Mouse (Mus musculus): Measurements from ENCODE around the gene Ssx2ip.
A peak's percentile ranks its signal among the peaks of the same experiment; 100 is the strongest.

The Ssx2ip gene

DNA sequence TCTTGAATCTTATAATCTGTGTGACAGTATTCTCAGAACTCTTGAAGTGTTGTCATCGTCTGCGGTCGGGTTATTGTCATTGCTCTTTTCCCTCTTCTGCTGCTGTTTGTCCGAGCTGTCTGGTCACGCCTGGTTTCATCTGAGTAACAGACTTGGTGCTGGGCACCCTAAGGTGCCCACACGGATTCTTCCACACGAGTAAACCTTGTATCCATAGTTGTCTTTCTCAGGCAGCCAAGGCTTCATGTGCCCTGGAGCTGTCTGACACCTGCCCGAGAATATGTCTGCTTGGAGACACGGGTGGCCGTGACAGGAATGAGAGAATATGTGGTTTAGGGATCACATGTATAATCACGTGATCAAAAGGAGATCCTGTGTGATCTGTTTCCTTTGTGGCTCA, 31.1 kb downstream of the Ssx2ip start:
- DNase-seq (ENCODE audit: low read depth, low spot score) = no peak

DNA sequence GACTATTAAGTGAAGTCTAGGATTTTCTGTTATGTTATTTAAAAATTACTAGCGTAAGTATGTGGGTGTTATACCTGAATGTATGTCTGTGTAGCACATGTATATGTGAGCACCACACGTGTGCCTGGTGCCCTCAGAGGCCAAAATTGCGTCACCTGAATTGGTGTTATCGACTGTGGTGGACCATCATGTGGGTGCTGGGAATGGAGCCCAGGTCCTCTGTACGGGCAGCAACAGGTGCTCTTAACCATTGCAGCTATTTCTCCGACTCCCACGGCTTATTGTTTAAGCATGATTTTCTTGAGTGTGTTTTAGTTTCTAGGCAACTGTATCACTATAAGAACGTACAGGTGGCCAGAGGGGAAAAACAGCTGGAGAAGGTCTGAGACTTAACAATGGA, 31.7 kb downstream of the Ssx2ip start:
- no peak for DNase-seq (ENCODE audit: low read depth, low spot score)

DNA sequence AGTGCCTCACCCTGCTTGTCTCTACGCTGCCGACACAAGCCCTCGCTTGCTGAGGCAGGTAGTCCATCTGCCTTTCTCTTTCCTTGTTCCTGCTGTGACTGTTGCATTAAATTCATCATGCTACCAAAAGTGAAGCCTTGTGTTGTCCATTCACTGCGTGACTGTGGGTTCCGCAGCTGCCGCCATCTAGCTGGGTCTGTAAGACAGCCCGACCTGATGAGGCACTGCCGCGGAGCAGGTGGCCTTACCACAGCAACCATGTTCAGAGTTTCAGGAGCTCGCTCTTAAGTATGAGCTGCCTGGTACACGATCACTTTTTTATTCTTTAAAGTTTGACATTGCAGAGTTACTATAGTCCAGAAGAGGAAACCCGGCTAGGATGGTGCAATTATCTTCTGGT, 35.6 kb downstream of the Ssx2ip start:
- no peak for DNase-seq (ENCODE audit: low read depth, low spot score)

DNA sequence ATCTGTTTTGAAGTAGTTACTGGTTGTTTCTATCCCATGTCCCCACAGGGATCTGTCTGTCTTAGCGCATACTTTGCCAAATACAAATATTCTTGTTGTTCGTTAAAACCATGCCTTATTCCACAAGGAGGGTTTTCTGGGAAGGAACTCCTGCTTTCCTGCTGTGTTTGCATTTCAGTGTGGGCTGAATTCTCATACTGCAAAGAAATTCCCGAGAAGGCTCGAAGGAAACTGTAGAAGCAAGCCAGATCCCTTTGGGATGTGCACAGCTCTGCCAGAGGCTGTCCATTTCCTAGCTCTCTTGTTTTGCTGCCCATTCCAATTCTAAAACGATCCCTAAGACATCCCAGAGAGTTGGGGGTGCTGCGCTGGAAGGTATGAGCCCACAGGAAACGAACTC, 36.0 kb downstream of the Ssx2ip start:
- DNase-seq (ENCODE audit: low read depth, low spot score) = no peak

DNA sequence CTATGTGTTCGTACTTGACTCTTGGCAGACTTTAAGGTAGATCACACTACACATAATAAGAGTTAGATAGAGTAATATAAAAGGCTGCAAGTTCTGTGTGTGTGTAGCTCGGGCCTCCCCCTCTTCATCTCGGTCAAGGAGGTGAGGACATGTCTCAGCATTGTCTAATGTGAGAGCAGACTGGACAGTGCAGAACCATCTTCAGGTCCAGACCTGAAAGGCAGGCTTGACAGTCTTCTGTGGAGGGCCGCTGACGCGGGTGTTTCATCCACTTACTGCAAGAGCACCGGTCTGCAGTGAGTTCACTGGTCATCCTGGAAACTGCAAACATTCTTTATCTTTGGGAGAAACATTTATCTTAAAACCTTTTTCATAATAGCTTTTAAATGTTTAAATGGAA, 38.0 kb downstream of the Ssx2ip start:
- no peak for DNase-seq (ENCODE audit: low read depth, low spot score)

DNA sequence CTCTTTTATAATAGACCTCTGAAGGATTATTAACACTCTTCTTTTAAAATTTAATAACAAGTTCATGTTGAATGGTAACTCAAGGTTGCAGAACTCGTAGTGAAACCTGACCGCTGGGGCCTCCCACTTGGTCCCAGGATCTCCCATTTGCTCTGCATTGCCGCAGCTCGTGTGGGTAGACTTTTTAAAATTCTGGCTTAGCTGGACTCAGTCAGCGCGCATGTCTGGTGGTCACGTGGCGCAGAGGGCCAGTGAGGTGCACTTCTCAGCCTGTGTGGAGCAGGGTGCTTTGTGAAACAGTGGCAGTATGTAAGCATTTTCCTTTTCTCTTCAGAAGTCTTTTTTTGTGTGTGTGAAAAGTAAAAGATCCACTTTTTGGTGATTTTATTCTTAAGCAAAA, 38.5 kb downstream of the Ssx2ip start:
- DNase-seq (ENCODE audit: low read depth, low spot score) = no peak

DNA sequence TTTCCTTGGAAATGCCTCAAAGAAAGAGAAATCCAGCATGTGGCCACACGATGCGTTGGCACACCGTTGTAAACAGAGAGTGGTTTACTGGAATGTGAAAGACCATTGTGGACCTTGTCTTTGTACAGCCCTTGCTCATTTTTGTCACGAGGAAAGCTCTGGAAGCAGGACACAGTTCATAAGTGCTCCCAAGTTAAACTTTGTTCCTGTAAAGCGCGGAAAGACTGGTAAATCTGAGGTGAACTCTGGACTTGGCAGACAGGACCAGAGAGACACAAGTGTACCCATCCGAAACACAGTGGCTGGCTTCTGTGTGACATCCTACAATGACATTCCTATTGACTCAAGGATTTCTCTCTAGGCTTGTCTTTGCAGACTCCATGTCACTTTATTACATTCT, 38.9 kb downstream of the Ssx2ip start:
- DNase-seq (ENCODE audit: low read depth, low spot score) = no peak

DNA sequence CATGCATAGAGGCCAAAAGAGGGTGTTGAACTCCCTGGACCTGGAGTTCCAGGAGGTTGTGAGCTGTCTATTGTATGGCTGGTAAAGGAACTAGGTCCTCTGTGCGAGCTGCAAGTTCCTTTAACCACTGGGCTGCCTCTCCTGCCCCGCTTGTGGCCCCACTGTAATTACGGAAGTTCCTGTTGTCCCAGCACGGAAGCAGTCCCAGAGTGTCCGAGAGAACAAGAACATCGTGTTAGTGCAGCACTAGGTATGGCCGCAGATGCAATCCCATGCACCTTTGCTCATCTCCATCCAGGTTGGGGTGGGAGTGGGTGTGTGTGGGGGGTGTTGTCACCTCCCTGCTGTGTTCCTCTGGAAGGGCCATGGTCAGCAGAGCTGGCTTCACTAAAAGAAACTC, 40.4 kb downstream of the Ssx2ip start:
- no peak for DNase-seq (ENCODE audit: low read depth, low spot score)

DNA sequence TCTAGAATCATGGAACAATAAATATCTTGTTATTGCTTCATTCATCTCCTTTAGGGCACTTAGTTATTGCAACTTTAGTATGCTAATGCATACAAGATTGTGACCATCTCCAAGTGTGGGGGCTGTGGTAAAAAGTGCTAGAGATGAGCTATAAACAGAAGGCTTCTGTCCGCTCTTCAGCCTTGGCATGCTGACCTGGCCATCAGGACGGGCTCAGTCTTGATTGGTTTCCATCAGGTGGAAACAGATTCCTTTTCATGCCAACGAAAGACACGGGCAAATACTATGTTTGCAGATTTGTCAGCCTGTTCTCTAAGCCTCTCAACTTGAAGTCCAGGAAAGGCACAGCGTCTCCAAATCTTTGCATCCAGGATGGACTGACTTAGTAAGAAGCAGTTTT, 42.7 kb downstream of the Ssx2ip start:
- DNase-seq (ENCODE audit: low read depth, low spot score) = no peak

DNA sequence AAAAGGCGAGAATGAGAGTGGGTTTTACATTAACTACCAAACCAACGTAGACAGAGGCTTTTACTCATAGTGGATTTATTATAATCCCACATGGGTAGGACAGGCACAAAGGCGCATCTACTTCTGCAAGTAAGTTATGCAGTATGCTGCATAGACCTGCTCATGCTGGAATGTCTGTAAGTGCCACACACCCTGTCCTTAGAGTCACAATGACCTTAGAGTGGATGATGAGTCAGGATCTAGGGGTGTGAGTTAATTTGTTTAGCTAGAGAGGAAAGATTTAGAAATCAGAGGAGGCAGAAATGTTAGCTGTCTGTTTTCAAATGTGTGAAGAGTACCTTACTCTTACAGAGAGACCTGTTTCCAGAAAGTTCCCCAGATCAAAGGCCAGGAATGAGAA, 43.2 kb downstream of the Ssx2ip start:
- no peak for DNase-seq (ENCODE audit: low read depth, low spot score)

DNA sequence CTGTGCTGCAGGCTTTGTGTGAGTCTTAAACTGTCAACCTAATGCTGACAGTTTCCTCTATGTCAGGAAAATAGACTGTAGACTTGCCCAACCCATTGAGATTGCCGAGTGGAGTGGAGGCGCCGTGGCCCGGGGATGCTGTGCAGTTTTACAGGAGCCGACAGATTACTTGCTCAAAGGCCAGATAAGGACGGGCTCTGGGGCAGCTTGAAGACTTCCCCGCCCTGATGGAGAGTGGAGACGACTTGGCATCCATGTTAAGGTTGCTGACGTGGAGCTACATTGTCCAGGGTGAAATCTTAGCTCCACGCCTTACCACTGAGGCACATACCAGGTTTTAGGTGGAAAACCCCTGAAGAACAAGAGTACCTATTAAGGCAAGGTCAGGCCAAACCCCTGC, 43.9 kb downstream of the Ssx2ip start:
- DNase-seq (ENCODE audit: low read depth, low spot score) = no peak

DNA sequence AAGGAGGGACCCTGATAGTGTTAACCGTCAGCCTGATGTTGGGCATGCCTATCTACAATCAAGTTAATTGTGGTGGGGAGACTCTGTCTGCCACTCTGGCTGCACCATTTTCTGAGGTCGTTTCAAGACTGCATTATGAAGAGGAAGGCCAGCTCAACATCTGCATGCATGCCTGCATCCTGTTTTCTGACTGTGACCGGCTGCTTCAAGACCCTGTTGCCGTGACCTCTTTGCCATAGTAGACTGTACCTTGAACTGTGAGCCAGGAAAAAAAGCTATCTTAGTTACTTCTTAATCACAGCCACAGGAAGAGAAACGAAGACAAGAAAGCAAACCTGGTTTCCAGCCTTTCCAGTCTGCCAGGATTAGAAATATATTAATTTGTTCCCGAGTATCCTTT, 44.5 kb downstream of the Ssx2ip start:
- DNase-seq (ENCODE audit: low read depth, low spot score) = no peak

DNA sequence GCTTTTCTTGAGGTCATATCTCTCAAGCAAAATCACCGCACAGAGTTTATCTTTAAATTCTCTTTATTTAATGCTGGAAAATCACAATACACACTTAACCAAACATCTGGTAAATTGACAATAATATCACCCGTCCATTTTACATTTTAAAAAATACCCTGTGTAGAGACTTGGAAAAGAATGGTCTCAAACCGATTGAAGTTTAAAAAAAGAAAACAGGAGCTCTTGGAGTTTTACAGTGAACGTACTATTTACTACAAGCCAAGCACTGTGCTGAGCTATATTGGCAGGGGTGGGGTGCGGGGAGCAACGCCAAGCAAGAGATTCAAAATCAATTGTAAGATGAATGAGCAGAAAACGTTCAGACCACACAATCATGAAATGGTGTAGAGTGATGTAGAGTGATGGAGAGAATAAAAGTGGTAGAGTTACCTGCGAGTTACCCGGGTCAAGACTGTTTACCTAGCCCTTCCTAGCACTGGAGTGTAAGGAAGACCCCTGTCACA, 45.4 kb downstream of the Ssx2ip start, which contains the start of gene Ctbs:
Ctbs (plus strand) TSS at position 51 of the 506 bp plus-strand sequence.
- no peak for DNase-seq (ENCODE audit: low read depth, low spot score)

DNA sequence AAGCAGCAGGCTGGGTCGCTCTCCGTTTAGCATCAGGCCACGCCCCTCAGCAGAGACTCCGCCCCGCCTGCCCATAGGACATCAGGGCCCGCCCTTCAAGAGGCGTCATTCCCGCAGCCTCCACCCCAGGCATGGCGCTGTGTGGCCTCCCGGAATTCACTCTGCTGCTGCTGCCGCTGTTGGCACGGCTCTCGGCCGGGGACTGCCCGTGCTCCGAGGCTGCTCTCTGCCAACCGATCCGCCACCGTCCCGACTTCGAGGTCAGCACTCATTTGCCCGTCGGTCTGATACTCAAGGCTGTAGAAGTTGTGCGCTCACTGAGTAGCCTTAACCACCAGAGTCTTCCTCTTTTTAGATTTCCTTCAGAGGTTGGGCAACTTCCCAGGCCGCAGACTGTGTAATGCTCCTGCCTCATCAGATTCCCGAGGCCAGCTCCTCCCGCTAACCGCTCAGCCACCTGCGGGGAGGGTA, 46.0 kb downstream of the Ssx2ip start:
- peak; percentile 90 for DNase-seq (ENCODE audit: low read depth, low spot score)

DNA sequence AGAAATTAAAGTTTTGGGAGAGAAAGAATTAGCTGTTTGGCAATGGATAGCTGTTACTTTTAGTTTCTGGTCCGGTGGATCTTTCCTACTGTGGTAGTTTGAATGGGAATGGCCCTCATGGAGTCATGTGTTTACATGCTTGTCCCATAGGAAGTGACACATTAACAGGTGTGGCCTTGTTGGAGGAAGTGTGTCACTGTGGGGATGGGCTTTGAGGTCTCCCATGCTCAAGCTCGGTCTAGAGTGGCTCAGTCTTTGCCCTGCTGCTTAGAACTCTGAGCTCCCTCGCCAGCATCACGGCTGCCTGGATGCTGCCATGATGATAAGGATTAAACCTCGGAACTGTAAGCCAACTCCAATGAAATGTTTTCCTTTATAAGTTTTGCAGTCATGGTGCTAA, 46.9 kb downstream of the Ssx2ip start:
- no peak for DNase-seq (ENCODE audit: low read depth, low spot score)

DNA sequence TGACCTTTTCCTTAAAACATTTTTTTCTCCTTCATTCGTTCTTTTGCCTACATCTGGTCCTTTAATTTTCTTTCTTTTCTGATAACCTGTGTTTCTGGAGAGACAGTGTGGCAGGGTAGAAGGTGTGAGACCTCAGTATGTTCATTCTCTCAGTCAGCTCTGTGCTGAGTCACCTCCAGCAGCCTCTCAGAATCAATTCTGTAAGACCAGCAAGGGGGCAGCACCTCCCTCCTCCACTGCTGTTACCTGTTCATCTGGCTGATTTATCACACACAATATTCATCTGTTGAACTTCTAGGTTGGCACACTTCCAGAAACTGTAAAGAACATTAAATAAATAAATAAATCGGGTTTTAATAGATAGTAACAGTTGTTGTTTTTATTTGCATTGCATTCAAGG, 58.5 kb downstream of the Ssx2ip start:
- DNase-seq (ENCODE audit: low read depth, low spot score) = no peak

DNA sequence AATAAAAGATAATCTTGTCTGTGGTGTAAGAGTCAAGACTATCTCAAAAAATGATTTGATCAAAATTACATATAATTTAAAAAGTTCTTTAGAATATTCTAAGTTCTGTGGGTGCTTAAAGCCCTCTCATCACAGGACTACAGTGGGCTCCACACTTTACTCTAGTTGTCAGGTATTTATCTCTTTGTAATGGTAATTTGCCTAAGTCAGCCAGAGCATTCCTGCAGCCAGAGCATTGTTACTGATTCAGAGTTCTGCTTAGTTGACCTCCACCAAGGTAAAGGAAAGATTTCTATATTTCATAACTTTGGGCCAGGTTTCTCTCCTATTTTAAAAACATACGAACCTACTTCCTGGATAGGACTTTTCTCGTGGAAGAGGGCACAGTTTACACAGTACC, 64.8 kb downstream of the Ssx2ip start:
- no peak for DNase-seq (ENCODE audit: low read depth, low spot score)

DNA sequence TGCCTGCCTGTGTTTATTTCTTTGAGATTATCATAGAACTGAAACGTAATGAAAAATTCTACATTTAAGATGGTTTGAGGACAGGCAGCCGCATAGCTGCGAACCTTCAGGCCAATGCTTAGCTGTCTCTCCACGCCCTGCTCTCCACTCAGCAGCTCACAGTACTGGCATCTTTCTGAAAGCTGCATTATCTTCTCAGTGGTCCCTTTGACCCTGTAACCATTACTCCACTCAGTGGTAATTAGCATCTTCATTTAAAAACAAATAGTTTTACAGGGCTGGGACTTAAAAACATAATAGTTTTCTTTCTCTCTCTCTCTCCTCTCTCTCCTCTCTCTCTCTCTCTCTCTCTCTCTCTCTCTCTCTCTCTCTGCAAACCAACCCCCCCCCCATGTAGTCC, 68.2 kb downstream of the Ssx2ip start:
- no peak for DNase-seq (ENCODE audit: low read depth, low spot score)

DNA sequence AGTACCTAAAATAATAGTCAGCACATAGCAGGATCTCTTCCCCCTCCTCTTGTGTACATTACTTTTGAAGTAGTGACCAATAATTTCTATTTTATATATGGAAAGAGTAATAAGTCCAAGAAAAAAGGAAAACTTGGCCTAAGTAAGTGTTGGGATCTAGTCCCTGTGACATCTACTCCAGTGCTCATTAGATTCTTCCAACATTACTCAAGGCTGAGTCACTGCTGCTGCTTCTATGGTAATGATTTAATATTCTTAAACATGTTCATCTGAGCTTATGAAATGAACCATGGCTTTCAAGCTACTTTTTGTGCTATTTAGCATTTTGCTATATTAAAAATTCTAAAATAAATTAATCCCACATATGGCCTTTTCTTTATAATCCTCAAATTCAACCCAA, 69.3 kb downstream of the Ssx2ip start:
- no peak for DNase-seq (ENCODE audit: low read depth, low spot score)

DNA sequence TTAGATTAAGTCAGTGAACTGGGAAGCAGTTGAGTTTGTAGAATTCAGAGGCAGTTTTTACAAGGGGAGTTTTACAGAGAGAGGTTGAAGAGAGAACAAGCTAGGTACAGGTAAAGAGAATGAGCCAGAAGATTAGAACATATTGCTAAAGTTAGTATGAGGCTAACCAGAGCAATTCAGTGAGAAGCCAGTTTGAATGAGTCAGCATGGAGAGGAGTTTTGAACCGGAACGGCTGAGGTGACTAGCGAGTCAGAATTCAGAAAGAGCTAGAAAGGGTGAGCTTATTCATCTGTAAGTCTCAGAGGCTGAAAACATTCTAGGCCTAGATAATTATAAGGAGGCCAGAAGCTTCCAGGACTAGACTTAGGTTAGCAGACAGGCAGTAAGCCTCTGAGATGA, 70.0 kb downstream of the Ssx2ip start:
- no peak for DNase-seq (ENCODE audit: low read depth, low spot score)

DNA sequence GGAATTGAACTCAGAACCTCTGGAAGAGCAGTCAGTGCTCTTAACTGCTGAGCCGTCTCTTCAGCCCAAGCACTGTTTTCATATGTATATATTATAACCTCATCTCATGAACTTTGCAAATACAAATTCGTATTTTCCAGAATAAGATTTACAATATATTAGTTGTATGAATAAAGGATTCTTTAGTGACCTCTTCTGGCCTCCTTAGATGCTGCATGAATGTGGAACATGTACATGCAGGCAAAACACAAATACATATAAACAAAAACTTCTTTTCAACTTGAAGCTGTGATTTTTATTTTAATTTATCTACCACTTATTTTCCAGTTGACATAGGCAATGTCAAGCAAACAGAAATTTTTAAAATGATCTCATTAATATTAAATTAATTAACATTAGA, 77.6 kb downstream of the Ssx2ip start:
- DNase-seq (ENCODE audit: low read depth, low spot score) = no peak

DNA sequence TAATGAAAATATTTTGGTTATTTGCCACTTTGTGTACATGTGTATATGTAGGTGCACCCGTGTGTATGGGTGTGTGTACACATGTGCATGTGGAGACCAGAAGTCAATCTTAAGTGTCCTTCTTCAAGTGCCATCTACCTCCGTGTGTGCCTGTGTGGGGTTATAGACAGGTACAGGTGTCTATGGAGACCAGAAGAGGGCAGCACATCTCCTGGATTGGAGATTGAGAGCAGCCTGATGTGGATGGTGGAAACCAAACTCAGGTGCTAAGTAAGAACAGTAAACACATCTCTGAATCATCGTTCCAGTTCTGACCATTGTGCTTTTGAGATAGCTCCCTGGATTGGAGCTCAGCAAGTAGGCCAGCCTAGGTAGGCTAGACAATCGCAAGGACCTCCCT, 82.0 kb downstream of the Ssx2ip start:
- DNase-seq (ENCODE audit: low read depth, low spot score) = no peak

All from CD4-positive helper T cell, adult 2 months (primary cell).